Mouse (Mus musculus) stomach, postnatal 0 days (tissue): Measurements from ENCODE around the gene Hand1.

ENCODE experiments used
- CTCF ChIP-seq: IDR thresholded peaks from 2 replicates; pipeline ENCODE4 v1.5.1; 2016; ENCODE audit warnings: antibody characterized with exemption, low read depth, mild to moderate bottlenecking, moderate library complexity
- EP300 ChIP-seq: optimal IDR thresholded peaks from 2 replicates; pipeline ENCODE3; 2016; ENCODE audit warnings: antibody characterized with exemption

DNA sequence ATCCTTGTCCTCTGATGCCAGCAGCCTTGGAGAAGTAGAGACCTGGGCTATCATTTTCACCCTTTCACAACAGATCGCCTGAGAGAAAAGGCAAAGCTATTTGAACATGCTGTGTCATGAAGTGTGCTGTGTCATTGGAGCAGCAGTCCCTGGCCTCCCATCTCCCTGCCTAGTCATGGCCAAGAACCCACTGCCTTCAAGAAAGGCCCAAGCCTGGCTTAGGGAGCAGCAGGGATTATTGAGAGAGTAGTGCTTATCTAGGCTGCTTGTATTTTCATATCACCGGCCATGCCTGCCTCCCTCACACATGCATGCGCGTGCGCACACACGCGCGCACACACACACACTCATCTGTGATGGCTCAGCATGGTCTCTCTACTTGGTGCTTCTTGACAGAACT, 20.4 kb downstream of the Hand1 start:
- TF ChIP-seq EP300: no peak
- TF ChIP-seq CTCF: no peak
